Mouse (Mus musculus) olfactory bulb, adult 2 months (tissue): ENCODE data around the gene Syt2.

Experiments used
- CTCF ChIP-seq: fragments of 200-500 bp; IDR thresholded peaks from 2 replicates; pipeline ENCODE4 v1.5.1; 2012; ENCODE audit warnings: low read depth, mild to moderate bottlenecking, low read length, moderate library complexity; ENCODE audit not compliant: insufficient read depth
- POLR2A ChIP-seq: fragments of 200-500 bp; IDR thresholded peaks from 2 replicates; pipeline ENCODE4 v1.6.1; 2012; ENCODE audit warnings: mild to moderate bottlenecking, low read depth, low read length, moderate library complexity; ENCODE audit not compliant: insufficient read depth

- TF ChIP-seq CTCF: no peak
- TF ChIP-seq POLR2A: no peak
Measured at GRCm38 (mm10) chr1:134737463-134737862, 91.0 kb downstream of the Syt2 start.
